Mouse (Mus musculus) kidney, embryonic 14.5 days (tissue): ENCODE data around the gene Tm2d3. TPM values are rescaled to one million over a fixed set of nuclear protein-coding genes. Genes with fewer than 3 reads are reported as not detected.
A peak's percentile ranks its signal among the peaks of the same experiment; 100 is the strongest.

Source experiments
- ATAC-seq: fragments of 200-750 bp; cut with Nextera tagmentation; 2 replicates; pipeline ENCODE4 v1.8.0; 2017; ENCODE audit warnings: moderate number of reproducible peaks, mild to moderate bottlenecking, moderate TSS enrichment, moderate library complexity; ENCODE audit not compliant: low FRiP score, low TSS enrichment
- H3K27ac ChIP-seq: fragments of 300-500 bp; sonication (generic); 2 replicates; pipeline ENCODE4 v1.5.1; 2014; ENCODE audit warnings: low read depth, mild to moderate bottlenecking, low read length, moderate library complexity, mixed read lengths
- H3K27me3 ChIP-seq: fragments of 300-500 bp; sonication (generic); 2 replicates; pipeline ENCODE4 v1.6.1; 2014; ENCODE audit warnings: mild to moderate bottlenecking, low read length; ENCODE audit not compliant: control insufficient read depth, insufficient read depth
- H3K36me3 ChIP-seq: fragments of 300-500 bp; sonication (generic); 2 replicates; pipeline ENCODE4 v1.6.1; 2014; ENCODE audit warnings: low read length, mixed read lengths; ENCODE audit not compliant: control insufficient read depth, insufficient read depth
- H3K4me1 ChIP-seq: fragments of 300-500 bp; sonication (generic); 2 replicates; pipeline ENCODE4 v1.6.1; 2014; ENCODE audit warnings: low read length, mixed read lengths; ENCODE audit not compliant: control insufficient read depth, insufficient read depth
- H3K4me2 ChIP-seq: fragments of 300-500 bp; sonication (generic); replicated peaks from 2 replicates; pipeline ENCODE4 v1.6.1; 2014; ENCODE audit warnings: low read depth, mild to moderate bottlenecking, low read length
- H3K4me3 ChIP-seq: fragments of 300-500 bp; sonication (generic); 2 replicates; pipeline ENCODE4 v1.5.1; 2014; ENCODE audit warnings: mild to moderate bottlenecking, low read length
- H3K9ac ChIP-seq: fragments of 300-500 bp; sonication (generic); 2 replicates; pipeline ENCODE4 v1.6.1; 2014; ENCODE audit warnings: low read depth, mild to moderate bottlenecking, low read length, moderate library complexity
- H3K9me3 ChIP-seq: fragments of 300-500 bp; sonication (generic); 2 replicates; pipeline ENCODE4 v1.6.1; 2016; ENCODE audit warnings: low read length; ENCODE audit not compliant: control insufficient read depth
- WGBS: fragments of 180-500 bp; shearing (Covaris S2); extraction: QIAGEN DNeasy Blood & Tissue Kit; methylation state at CpG from one replicate; pipeline ENCODE4 v1.1.7; 2014; 5-methylcytosine and 5-hydroxymethylcytosine counted together
- polyA plus RNA-seq: library from polyadenylated mRNA; unstranded; fragments of >200 nt; fragmentation: Nextera tagmentation; extraction: Ambion mirVana; gene quantifications from 2 replicates; pipeline ENCODE4 v1.2.1, GENCODE M21; 2014

The Tm2d3 gene
- polyA plus RNA-seq, 1 experiment from 2014 or later: 87.0 TPM

DNA sequence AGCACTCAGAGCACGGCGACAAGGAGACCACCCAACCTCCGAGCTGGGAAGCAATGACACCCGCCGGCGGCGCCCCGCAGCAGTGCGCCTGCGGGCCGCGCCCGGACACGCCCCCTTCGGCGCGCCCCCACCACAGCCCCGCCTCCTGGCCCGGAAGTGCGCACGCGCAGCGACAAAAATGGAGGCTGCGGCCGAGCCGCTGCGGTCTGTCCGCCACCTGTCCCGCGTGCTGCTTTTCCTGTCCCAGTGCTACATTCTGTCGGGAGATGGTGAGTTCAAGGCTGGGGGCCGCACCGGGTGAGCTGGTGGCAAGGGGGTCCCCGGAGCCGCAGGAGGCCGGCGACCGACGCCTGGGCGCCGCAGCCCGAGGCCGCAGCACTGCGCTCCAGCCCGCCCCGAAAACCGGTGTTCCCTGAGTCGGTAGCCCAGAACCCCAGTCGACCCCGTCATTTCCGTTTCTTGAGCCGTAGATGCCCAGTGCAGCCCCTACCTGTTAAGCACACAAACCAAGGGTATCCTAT is 2.4 kb downstream of the Tm2d3 start:
- WGBS: under 1% methylated on average over 52 of the region's 52 CpGs
- peak; percentile 96 for ATAC-seq
- peak overlapping the region; percentile 76; the same call in 1 of the 2 replicates for H3K27ac ChIP-seq
- peak overlapping the region; percentile 81 for H3K9ac ChIP-seq
- peak overlapping the region; percentile 84 for H3K4me3 ChIP-seq
- H3K27me3 ChIP-seq: no peaks in the 10 kb centered on the region
- no peaks in the 10 kb centered on the region for H3K9me3 ChIP-seq
- H3K36me3 ChIP-seq: peaks cover 15% of the 10 kb centered on the region
- H3K4me1 ChIP-seq: peaks cover 14% of the 10 kb centered on the region; the same call in 1 of the 2 replicates
- peak overlapping the region; percentile 77 for H3K4me2 ChIP-seq

DNA sequence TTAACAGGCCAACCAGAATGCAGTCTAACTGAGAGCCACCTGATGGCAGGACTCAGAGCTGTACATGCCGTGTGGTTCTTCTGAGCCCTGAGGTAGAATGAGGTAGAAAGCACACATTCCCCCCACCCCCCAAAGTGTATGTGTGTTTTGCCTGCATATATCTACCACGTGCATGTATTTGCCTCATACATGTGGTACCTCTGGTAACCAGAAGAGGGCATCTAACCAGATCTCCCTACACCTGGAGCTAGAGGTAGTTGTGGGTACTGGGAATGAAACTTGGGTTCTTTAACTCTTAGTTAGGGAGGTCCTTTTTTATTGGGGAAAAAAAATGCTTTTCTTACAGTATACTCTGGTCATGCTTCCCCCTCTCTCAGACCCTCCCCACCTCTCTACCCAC is 5.5 kb downstream of the Tm2d3 start:
- no peak overlapping the region for H3K4me2 ChIP-seq
- ATAC-seq: no peak
- no peak overlapping the region for H3K9ac ChIP-seq
- peaks cover 45% of the 10 kb centered on the region for H3K36me3 ChIP-seq
- 52% methylated on average over 2 of the region's 2 CpGs for WGBS
- no peak overlapping the region for H3K4me3 ChIP-seq
- H3K9me3 ChIP-seq: no peaks in the 10 kb centered on the region
- H3K27me3 ChIP-seq: no peaks in the 10 kb centered on the region
- H3K27ac ChIP-seq: no peak overlapping the region
- peaks cover 14% of the 10 kb centered on the region; the same call in 1 of the 2 replicates for H3K4me1 ChIP-seq

DNA sequence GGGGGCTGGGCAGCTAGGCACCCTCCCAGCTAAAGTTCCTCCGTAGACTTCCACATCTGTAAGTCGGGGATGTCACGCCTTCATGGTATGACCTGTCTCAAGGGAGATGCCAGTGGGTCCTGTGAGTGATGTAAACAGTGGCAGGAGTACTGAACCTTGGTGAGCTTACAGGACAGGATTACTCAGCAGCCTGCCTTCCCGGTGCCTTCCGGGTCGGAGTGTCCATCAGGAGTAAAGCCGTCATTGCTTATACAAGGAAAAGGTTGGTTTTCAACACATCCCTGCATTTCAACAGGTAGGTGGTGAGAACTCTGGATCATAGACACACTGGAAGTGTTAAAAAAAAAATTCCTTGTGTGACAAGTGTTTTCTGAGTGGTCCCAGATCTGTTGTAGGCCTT is 11.1 kb downstream of the Tm2d3 start:
- WGBS: 90% methylated on average over 7 of the region's 7 CpGs
- Histone ChIP-seq H3K9me3 (no peaks in the 10 kb centered on the region), H3K4me3 (no peak overlapping the region), H3K4me2 (no peak overlapping the region), H3K9ac (no peak overlapping the region), H3K27me3 (no peaks in the 10 kb centered on the region), H3K27ac (no peak overlapping the region), H3K36me3 (peaks cover 54% of the 10 kb centered on the region), H3K4me1 (no peaks in the 10 kb centered on the region)
- no peak for ATAC-seq

DNA sequence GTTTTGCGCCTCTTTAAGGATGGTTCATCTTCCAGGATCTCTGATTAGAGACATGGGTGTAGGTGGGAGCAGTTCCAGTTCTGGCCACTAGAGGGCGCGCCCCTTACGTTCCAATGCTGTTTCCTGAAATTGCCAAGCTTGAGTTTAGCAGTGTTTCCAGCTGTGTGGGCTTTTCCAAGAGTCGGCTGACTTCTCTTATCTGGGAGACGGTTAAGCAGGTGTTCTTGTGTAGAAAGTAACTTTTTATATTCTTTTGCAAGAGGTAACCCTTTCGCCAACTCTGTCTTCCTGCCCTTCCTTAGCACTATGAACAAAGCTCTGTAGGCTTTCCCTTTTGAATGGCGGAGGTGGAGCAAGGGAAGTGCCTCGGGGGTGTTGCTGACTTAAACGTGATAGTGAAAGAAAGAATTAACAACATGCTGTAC is 13.9 kb downstream of the Tm2d3 start:
- 17% methylated on average over 10 of the region's 10 CpGs for WGBS
- H3K9me3 ChIP-seq: no peaks in the 10 kb centered on the region
- H3K36me3 ChIP-seq: peaks cover 28% of the 10 kb centered on the region
- no peak overlapping the region for H3K27ac ChIP-seq
- H3K27me3 ChIP-seq: no peaks in the 10 kb centered on the region
- H3K4me1 ChIP-seq: no peaks in the 10 kb centered on the region
- H3K4me3 ChIP-seq: peak overlapping the region; percentile 11; the same call in 1 of the 2 replicates
- peak; percentile 65 for ATAC-seq
- peak overlapping the region; percentile 31 for H3K4me2 ChIP-seq
- H3K9ac ChIP-seq: no peak overlapping the region; the same call in 1 of the 2 replicates

DNA sequence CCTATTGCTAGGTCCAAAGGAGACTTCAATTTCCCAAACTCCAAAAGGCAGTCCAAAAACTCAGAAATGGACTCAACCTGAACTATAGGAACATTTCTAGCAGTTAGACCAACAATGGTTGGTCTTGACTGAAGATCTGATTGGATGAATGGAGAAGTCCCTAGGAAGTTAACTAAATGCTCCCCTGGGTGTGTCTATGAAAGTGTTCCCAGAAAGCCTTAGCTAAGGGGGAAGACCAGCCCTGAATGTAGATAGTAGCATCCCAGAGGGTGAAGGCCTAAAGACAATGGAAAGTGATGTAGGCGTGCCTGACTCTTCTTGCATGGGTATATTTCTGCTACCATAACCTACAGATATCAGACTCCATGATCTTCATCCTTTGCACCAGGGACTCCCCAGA is 17.5 kb downstream of the Tm2d3 start:
- Histone ChIP-seq H3K27me3 (no peaks in the 10 kb centered on the region), H3K4me1 (no peaks in the 10 kb centered on the region), H3K36me3 (no peaks in the 10 kb centered on the region), H3K4me2 (no peak overlapping the region), H3K9me3 (no peaks in the 10 kb centered on the region), H3K9ac (no peak overlapping the region), H3K4me3 (no peak overlapping the region), H3K27ac (no peak overlapping the region)
- ATAC-seq: no peak
- 100% methylated on average over 1 of the region's 1 CpGs for WGBS

DNA sequence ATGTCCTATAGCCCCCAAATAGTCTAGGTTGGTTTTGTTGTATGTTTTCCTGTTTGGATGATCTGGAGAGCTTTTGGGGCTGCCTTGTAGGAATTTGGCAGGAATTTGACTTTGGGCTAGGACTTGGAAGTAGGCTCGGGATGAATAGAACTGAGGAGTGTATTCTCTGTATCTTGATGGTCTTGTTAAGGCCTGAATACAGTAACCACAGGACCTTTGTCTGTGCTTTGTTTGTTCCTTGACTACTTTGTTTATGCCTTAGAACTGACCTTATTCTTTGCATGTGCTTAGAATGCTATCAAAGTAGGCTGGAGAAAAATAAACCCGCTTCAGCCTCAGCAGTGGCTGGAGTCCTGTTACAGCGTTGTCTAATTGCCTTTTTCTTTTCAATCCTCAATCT is 19.3 kb downstream of the Tm2d3 start:
- ATAC-seq: no peak
- WGBS: 80% methylated on average over 3 of the region's 3 CpGs

DNA sequence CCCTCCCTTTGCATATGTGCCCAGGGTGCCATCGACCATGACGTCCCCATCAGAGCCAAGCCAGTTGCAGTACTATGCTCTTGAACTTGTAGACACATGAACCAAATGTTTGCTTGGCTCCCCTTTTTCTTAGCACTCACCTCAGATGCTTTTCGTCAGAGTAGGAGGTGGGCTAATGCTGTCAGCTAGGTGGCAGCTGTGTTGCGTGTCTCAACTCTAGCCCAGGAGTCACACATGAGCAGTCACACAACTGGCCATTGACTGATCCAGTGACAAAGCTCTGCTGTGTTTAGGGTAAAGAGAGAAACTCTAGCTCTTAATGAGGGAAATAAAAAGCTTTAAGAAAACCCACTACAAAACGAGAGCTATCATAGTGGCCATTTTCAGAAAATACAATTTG is 22.8 kb downstream of the Tm2d3 start:
- Histone ChIP-seq H3K27ac (no peak overlapping the region), H3K4me2 (no peak overlapping the region), H3K9ac (no peak overlapping the region), H3K9me3 (no peaks in the 10 kb centered on the region), H3K4me1 (no peaks in the 10 kb centered on the region), H3K27me3 (no peaks in the 10 kb centered on the region), H3K4me3 (no peak overlapping the region), H3K36me3 (no peaks in the 10 kb centered on the region)
- 49% methylated on average over 5 of the region's 5 CpGs for whole genome bisulfite sequencing
- ATAC-seq: 0 out of 2 replicates have a peak, but pooled peaks have one; percentile 66

More for the DNA sequence above, 19.3 kb downstream of the Tm2d3 start:
- no peak overlapping the region for H3K9ac ChIP-seq
- H3K27me3 ChIP-seq: no peaks in the 10 kb centered on the region
- no peak overlapping the region for H3K4me3 ChIP-seq
- H3K27ac ChIP-seq: no peak overlapping the region
- no peaks in the 10 kb centered on the region for H3K36me3 ChIP-seq
- H3K9me3 ChIP-seq: no peaks in the 10 kb centered on the region
- no peak overlapping the region for H3K4me2 ChIP-seq
- no peaks in the 10 kb centered on the region for H3K4me1 ChIP-seq

DNA sequence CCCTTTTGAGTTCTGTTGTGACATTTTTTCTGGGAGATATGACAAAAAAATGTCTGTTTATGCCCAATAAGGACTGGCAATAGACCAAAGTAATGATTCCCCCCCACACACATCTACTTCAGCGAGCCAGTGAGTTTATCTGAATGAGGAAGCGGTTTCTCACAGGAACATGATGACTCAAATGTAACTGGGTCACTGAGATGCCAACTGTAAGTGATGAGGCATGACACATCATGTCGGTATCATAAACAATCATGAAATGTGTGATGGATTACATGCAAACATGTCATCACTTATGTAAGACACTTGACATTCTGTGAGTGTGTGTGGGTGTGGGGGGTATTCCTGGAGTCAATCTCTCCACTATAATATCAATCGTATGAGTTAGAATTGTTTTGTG is 23.3 kb downstream of the Tm2d3 start:
- ATAC-seq: no peak

DNA sequence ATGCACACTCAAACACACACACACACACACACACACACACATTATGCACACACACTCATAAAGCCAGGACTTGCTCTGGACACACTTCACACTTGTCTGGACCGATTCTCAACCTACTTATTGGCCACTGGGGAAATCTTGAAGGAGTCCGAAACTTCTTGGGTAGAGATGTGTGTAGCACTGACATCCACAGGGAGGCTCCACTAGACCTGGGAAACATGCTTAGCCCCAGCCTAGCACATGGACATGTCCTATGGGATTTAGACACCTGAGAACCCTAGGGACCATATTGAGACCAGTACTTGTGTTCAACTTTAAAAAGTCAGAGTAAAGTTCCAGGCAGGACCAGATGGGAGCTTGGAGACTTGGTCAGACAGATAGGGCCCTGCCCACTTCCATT is 43.1 kb downstream of the Tm2d3 start:
- Histone ChIP-seq H3K4me2 (no peak overlapping the region), H3K4me3 (no peak overlapping the region), H3K27ac (no peak overlapping the region), H3K27me3 (no peaks in the 10 kb centered on the region), H3K36me3 (no peaks in the 10 kb centered on the region), H3K9me3 (no peaks in the 10 kb centered on the region), H3K4me1 (0 out of 2 replicates have a peak, but pooled peaks cover 4% of the 10 kb centered on the region), H3K9ac (no peak overlapping the region)
- no peak for ATAC-seq
- WGBS: 83% methylated on average over 2 of the region's 2 CpGs

More for the DNA sequence above, 23.3 kb downstream of the Tm2d3 start:
- Histone ChIP-seq H3K9me3 (no peaks in the 10 kb centered on the region), H3K4me2 (no peak overlapping the region), H3K27me3 (no peaks in the 10 kb centered on the region), H3K4me1 (no peaks in the 10 kb centered on the region), H3K4me3 (no peak overlapping the region), H3K9ac (no peak overlapping the region), H3K27ac (no peak overlapping the region), H3K36me3 (no peaks in the 10 kb centered on the region)
- WGBS: 74% methylated on average over 4 of the region's 4 CpGs
